Mouse (Mus musculus) layer of hippocampus, adult 2 months (tissue): ENCODE results near the gene Exosc10. TPM values are rescaled to one million over a fixed set of nuclear protein-coding genes. Genes with fewer than 3 reads are reported as not detected.
A peak's percentile ranks its signal among the peaks of the same experiment; 100 is the strongest.

Experiments used
- DNase-seq, 2 experiments: peaks; one replicate each; pipeline ENCODE4 v3.0.0; 2022; ENCODE audit warnings: low spot score in 2 of 2
- H3K27ac ChIP-seq: fragments of 200-600 bp; 2 replicates; pipeline ENCODE4 v1.8.1; 2022
- H3K4me3 ChIP-seq: fragments of 200-600 bp; 2 replicates; pipeline ENCODE4 v1.8.1; 2022; ENCODE audit warnings: mild to moderate bottlenecking
- CTCF ChIP-seq: fragments of 200-600 bp; conservative IDR thresholded peaks from 2 replicates; pipeline ENCODE4 v1.8.1; 2022; ENCODE audit warnings: antibody characterized with exemption, mild to moderate bottlenecking, moderate library complexity
- total RNA-seq, 2 experiments: library from RNA; stranded (reverse); gene quantifications; 2 replicates each; pipeline ENCODE4 v1.2.3; 2021

Gene Exosc10
- total RNA-seq, 2 experiments from 2014 or later: 49.0 to 56.8 TPM

- H3K4me3 ChIP-seq: no peak overlapping the region
- TF ChIP-seq CTCF: no peak
- DNase-seq: no peak
- peak overlapping the region; percentile 2; the same call in 1 of the 2 replicates for H3K27ac ChIP-seq
Measured at GRCm38 (mm10) chr4:148588793-148589192, 30.6 kb downstream of the Exosc10 start.

GRCm38 (mm10) chr4:148589565-148589964 lies 31.3 kb downstream of the Exosc10 start:
- H3K4me3 ChIP-seq: no peak overlapping the region
- no peak for TF ChIP-seq CTCF
- no peak for DNase-seq
- peak overlapping the region; percentile 2; the same call in 1 of the 2 replicates for H3K27ac ChIP-seq

GRCm38 (mm10) chr4:148590421-148591170 lies 32.4 kb downstream of the Exosc10 start:
- no peak for DNase-seq
- peak; percentile 49 for TF ChIP-seq CTCF
- H3K4me3 ChIP-seq: peak overlapping the region; percentile 94
- H3K27ac ChIP-seq: peak overlapping the region; percentile 83

- peak; percentile 96 to 98 for DNase-seq
- Histone ChIP-seq H3K27ac (peak within 1 kb of the TSS; percentile 91), H3K4me3 (peak within 1 kb of the TSS; percentile 94)
- TF ChIP-seq CTCF: 0 out of 2 replicates have a peak, but pooled peaks have one; percentile 7
Measured at GRCm38 (mm10) chr4:148591171-148591630, 33.0 kb downstream of the Exosc10 start, which contains the start of gene Srm. Srm (plus strand) TSS chr4:148591503.

GRCm38 (mm10) chr4:148591637-148592380 lies 33.6 kb downstream of the Exosc10 start:
- TF ChIP-seq CTCF: no peak
- DNase-seq: no peak
- Histone ChIP-seq H3K27ac (peak overlapping the region; percentile 91), H3K4me3 (peak overlapping the region; percentile 94)

GRCm38 (mm10) chr4:148593996-148594395 lies 35.8 kb downstream of the Exosc10 start:
- Histone ChIP-seq H3K4me3 (no peak overlapping the region), H3K27ac (no peak overlapping the region)
- no peak for DNase-seq
- no peak for TF ChIP-seq CTCF

- DNase-seq: no peak
- TF ChIP-seq CTCF: no peak
- Histone ChIP-seq H3K4me3 (no peak overlapping the region), H3K27ac (no peak overlapping the region)
Measured at GRCm38 (mm10) chr4:148595916-148596315, 37.7 kb downstream of the Exosc10 start.

GRCm38 (mm10) chr4:148596731-148597130 lies 38.5 kb downstream of the Exosc10 start:
- H3K4me3 ChIP-seq: no peak overlapping the region
- no peak for DNase-seq
- no peak overlapping the region for H3K27ac ChIP-seq
- TF ChIP-seq CTCF: no peak

- Histone ChIP-seq H3K4me3 (no peak overlapping the region), H3K27ac (no peak overlapping the region)
- DNase-seq: no peak
- TF ChIP-seq CTCF: no peak
Measured at GRCm38 (mm10) chr4:148598826-148599225, 40.6 kb downstream of the Exosc10 start.

GRCm38 (mm10) chr4:148600316-148600715 lies 42.1 kb downstream of the Exosc10 start:
- no peak for TF ChIP-seq CTCF
- Histone ChIP-seq H3K27ac (no peak overlapping the region), H3K4me3 (no peak overlapping the region)
- no peak for DNase-seq

- DNase-seq: no peak
- H3K4me3 ChIP-seq: no peak overlapping the region
- TF ChIP-seq CTCF: no peak
- H3K27ac ChIP-seq: 0 out of 2 replicates have a peak overlapping the region, but pooled peaks have one; percentile 15
Measured at GRCm38 (mm10) chr4:148601871-148602270, 43.6 kb downstream of the Exosc10 start.

GRCm38 (mm10) chr4:148602357-148603120 lies 44.3 kb downstream of the Exosc10 start, which contains the start of gene Masp2:
Masp2 (plus strand) TSS chr4:148602554.
- Histone ChIP-seq H3K4me3 (no peak within 1 kb of the TSS), H3K27ac (peak within 1 kb of the TSS; percentile 88)
- DNase-seq: no peak
- TF ChIP-seq CTCF: no peak
